ENCODE assay signal across 16 mouse cellular contexts in genomic region chr6:108549495-108549935, GRCm38 (mm10).
DNase-seq lines count a peak whose midpoint lies in the region; ATAC-seq and TF ChIP-seq lines count a peak whose summit lies in the region.
"Had no signal": no experiment of that assay in that cellular context is flagged by ENCODE, and none has a peak within 500 bp of the region (broad histone marks: within the 10 kb centered on the region; RNA-seq: fewer than 3 reads in every experiment).

No protein-coding gene starts in this region.

- no peak overlapping the region for H3K4me3 ChIP-seq in midbrain, embryonic 11.5 days (ENCODE audit: low read depth, low read length)
- no peak overlapping the region for H3K4me3 ChIP-seq in midbrain, embryonic 16.5 days (ENCODE audit: low read depth, low read length)
- H3K4me3 ChIP-seq in CH12.LX (replicated peaks in 1 of 3; ENCODE audit: low read depth in 2 of 3, low read length in 2 of 3, poor library complexity in 1 of 3), result no peak overlapping the region
- H3K4me3 ChIP-seq: embryonic facial prominence, embryonic 13.5 days; forebrain, embryonic 12.5 days; midbrain, embryonic 13.5 days; neural tube, embryonic 13.5 days had no signal

- WGBS in midbrain, embryonic 11.5 days, result 88% methylated on average over 6 of the region's 6 CpGs
- 82% methylated on average over 6 of the region's 6 CpGs for WGBS in midbrain, embryonic 16.5 days

- no peaks in the 10 kb centered on the region for H3K4me1 ChIP-seq in midbrain, embryonic 11.5 days (ENCODE audit: control insufficient read depth, insufficient read depth, low read length)
- no peaks in the 10 kb centered on the region for H3K4me1 ChIP-seq in midbrain, embryonic 16.5 days (ENCODE audit: control insufficient read depth, insufficient read depth, low read length)
- H3K4me1 ChIP-seq in CH12.LX (ENCODE audit: control insufficient read depth in 1 of 2, insufficient read depth in 2 of 2), result peaks cover 40 to 83% of the 10 kb centered on the region in 2 experiments
- H3K4me1 ChIP-seq: embryonic facial prominence, embryonic 13.5 days; forebrain, embryonic 12.5 days; midbrain, embryonic 13.5 days; neural tube, embryonic 13.5 days had no signal

- H3K4me2 ChIP-seq in midbrain, embryonic 11.5 days, result no peak overlapping the region
- no peak overlapping the region for H3K4me2 ChIP-seq in midbrain, embryonic 16.5 days (ENCODE audit: low read length)
- H3K4me2 ChIP-seq in CH12.LX (ENCODE audit: insufficient read depth, low read depth, poor library complexity, severe bottlenecking), result peak overlapping the region; percentile 80; the same call in 1 of the 2 replicates
- H3K4me2 ChIP-seq: embryonic facial prominence, embryonic 13.5 days; forebrain, embryonic 12.5 days; midbrain, embryonic 13.5 days; neural tube, embryonic 13.5 days had no signal

- ATAC-seq in midbrain, embryonic 11.5 days (ENCODE audit: low FRiP score), result no peak
- no peak for ATAC-seq in midbrain, embryonic 16.5 days
- ATAC-seq in inflammation-experienced regulatory T-cells, adult 6 months, result peak; percentile 81
- ATAC-seq: intestine, embryonic 16.5 days; midbrain, embryonic 13.5 days had no signal

- peak; percentile 39; the same call in 1 of the 2 replicates for TF ChIP-seq POLR2A in CH12.LX (IDR thresholded peaks at IDR 0.05; ENCODE audit: low read depth, low read length)

- H3K79me2 ChIP-seq in CH12.LX (replicated peaks; ENCODE audit: control insufficient read depth, extremely low read depth, insufficient read depth, poor library complexity, severe bottlenecking), result no peaks in the 10 kb centered on the region

- TF ChIP-seq CTCF in CH12.LX (conservative IDR thresholded peaks at IDR 0.05 in 1 of 2, IDR thresholded peaks at IDR 0.05 in 1 of 2; ENCODE audit: low read depth in 2 of 2, low read length in 2 of 2), result no peak

- in situ Hi-C loops in CH12.LX (cut with MboI; ENCODE audit: low pct_ligation_motif_present, low pct_unique_long_range_greater_than_20kb, low sequenced_read_pairs), result no loop called here

- peak; percentile 96 for TF ChIP-seq EP300 in CH12.LX (IDR thresholded peaks at IDR 0.05; ENCODE audit: low read length)

- no peaks in the 10 kb centered on the region for H3K9me3 ChIP-seq in midbrain, embryonic 11.5 days (ENCODE audit: control insufficient read depth, low read length)
- H3K9me3 ChIP-seq in midbrain, embryonic 16.5 days (replicated peaks; ENCODE audit: control insufficient read depth, low read length, poor library complexity, severe bottlenecking), result no peaks in the 10 kb centered on the region
- no peaks in the 10 kb centered on the region for H3K9me3 ChIP-seq in CH12.LX (replicated peaks; ENCODE audit: low read length)
- H3K9me3 ChIP-seq: embryonic facial prominence, embryonic 13.5 days; forebrain, embryonic 12.5 days; midbrain, embryonic 13.5 days; neural tube, embryonic 13.5 days had no signal

- TF ChIP-seq RAD21 in CH12.LX (IDR thresholded peaks at IDR 0.05; ENCODE audit: low read depth, low read length), result no peak; the same call in 1 of the 2 replicates

- dilution Hi-C loops in CH12.LX (cut with MboI; ENCODE audit: extremely low pct_ligation_motif_present, extremely low pct_unique_long_range_greater_than_20kb, low sequenced_read_pairs), result no loop called here

- H3K36me3 ChIP-seq in midbrain, embryonic 11.5 days (ENCODE audit: control insufficient read depth, insufficient read depth, low read length), result no peaks in the 10 kb centered on the region
- H3K36me3 ChIP-seq in midbrain, embryonic 16.5 days (ENCODE audit: control insufficient read depth, insufficient read depth, low read length), result no peaks in the 10 kb centered on the region
- H3K36me3 ChIP-seq in CH12.LX (replicated peaks in 1 of 2; ENCODE audit: control insufficient read depth in 1 of 2, insufficient read depth in 1 of 2, low read length in 1 of 2), result peaks cover 0 to 32% of the 10 kb centered on the region in 2 experiments
- peaks cover 13% of the 10 kb centered on the region for H3K36me3 ChIP-seq in splenic B cell, adult 2 months (ENCODE audit: control insufficient read depth, insufficient read depth, low read length, poor library complexity, severe bottlenecking)
- H3K36me3 ChIP-seq: embryonic facial prominence, embryonic 13.5 days; forebrain, embryonic 12.5 days; midbrain, embryonic 13.5 days; neural tube, embryonic 13.5 days had no signal

- H3K9ac ChIP-seq in midbrain, embryonic 11.5 days (ENCODE audit: low read length), result no peak overlapping the region
- H3K9ac ChIP-seq in midbrain, embryonic 16.5 days (ENCODE audit: low read depth, low read length), result no peak overlapping the region
- H3K9ac ChIP-seq in CH12.LX (ENCODE audit: insufficient read depth, low read depth), result no peak overlapping the region
- H3K9ac ChIP-seq: embryonic facial prominence, embryonic 13.5 days; forebrain, embryonic 12.5 days; midbrain, embryonic 13.5 days; neural tube, embryonic 13.5 days had no signal

- H3K27me3 ChIP-seq in midbrain, embryonic 11.5 days (ENCODE audit: control insufficient read depth, insufficient read depth, low read length), result no peaks in the 10 kb centered on the region
- H3K27me3 ChIP-seq in midbrain, embryonic 16.5 days (ENCODE audit: control insufficient read depth, insufficient read depth, low read depth, low read length), result no peaks in the 10 kb centered on the region
- H3K27me3 ChIP-seq in CH12.LX (replicated peaks), result no peaks in the 10 kb centered on the region
- H3K27me3 ChIP-seq in splenic B cell, adult 2 months (ENCODE audit: control insufficient read depth, insufficient read depth, low read length, poor library complexity, severe bottlenecking), result no peaks in the 10 kb centered on the region
- H3K27me3 ChIP-seq: embryonic facial prominence, embryonic 13.5 days; forebrain, embryonic 12.5 days; midbrain, embryonic 13.5 days; neural tube, embryonic 13.5 days had no signal

- peak; percentile 4 for DNase-seq in midbrain, embryonic 11.5 days (ENCODE audit: low spot score, missing footprints)
- peak; percentile 95 for DNase-seq in CH12.LX (ENCODE audit: extremely low read depth)
- DNase-seq in splenic B cell, adult 2 months (ENCODE audit: low read depth, low spot score), result peak; percentile 94
- no peak for DNase-seq in thymus, postnatal 25 days
- DNase-seq in retina, embryonic 14.5 days (ENCODE audit: low spot score), result no peak
- DNase-seq: adrenal gland, postnatal 36 days; heart, postnatal 14 days; kidney, postnatal 14 days; retina, postnatal 1 day had no signal

- no peak overlapping the region for H3K27ac ChIP-seq in midbrain, embryonic 11.5 days (ENCODE audit: low read depth, low read length)
- no peak overlapping the region for H3K27ac ChIP-seq in midbrain, embryonic 16.5 days (ENCODE audit: low read length)
- peak overlapping the region; percentile 94 for H3K27ac ChIP-seq in CH12.LX (ENCODE audit: insufficient read depth, low read depth)
- H3K27ac ChIP-seq: embryonic facial prominence, embryonic 13.5 days; forebrain, embryonic 12.5 days; midbrain, embryonic 13.5 days; neural tube, embryonic 13.5 days had no signal

TF ChIP-seq in CH12.LX, 34 proteins besides CTCF, POLR2A, EP300 and RAD21 (continues in another document):
- TF ChIP-seq GABPA (IDR thresholded peaks at IDR 0.05; ENCODE audit: insufficient replicate concordance, low read depth, low read length) (no peak), MAX (IDR thresholded peaks at IDR 0.05; ENCODE audit: low read length) (no peak; the same call in 1 of the 2 replicates), ELF1 (IDR thresholded peaks at IDR 0.05; ENCODE audit: low read depth, low read length) (peak; percentile 58), MAZ (IDR thresholded peaks at IDR 0.05; ENCODE audit: low read depth, low read length) (peak; percentile 92), MYC (IDR thresholded peaks at IDR 0.05; ENCODE audit: low read depth, low read length) (peak; percentile 72; the same call in 1 of the 2 replicates), SIN3A (IDR thresholded peaks at IDR 0.05; ENCODE audit: low read length) (peak; percentile 82), PAX5 (IDR thresholded peaks at IDR 0.05; ENCODE audit: low read length) (no peak), JUND (conservative IDR thresholded peaks at IDR 0.05; ENCODE audit: low read depth, low read length) (peak; percentile 86), RCOR1 (conservative IDR thresholded peaks at IDR 0.05; ENCODE audit: low read depth, low read length) (peak; percentile 87; the same call in 1 of the 2 replicates), HCFC1 (IDR thresholded peaks at IDR 0.05; ENCODE audit: low read depth, low read length) (peak; percentile 52), USF2 (conservative IDR thresholded peaks at IDR 0.05; ENCODE audit: low read depth, low read length) (0 out of 2 replicates have a peak, but pooled peaks have one; percentile 15), CHD1 (IDR thresholded peaks at IDR 0.05; ENCODE audit: low read depth, low read length) (no peak), IRF4 (IDR thresholded peaks at IDR 0.05; ENCODE audit: low read depth, low read length) (peak; percentile 94), ZMIZ1 (IDR thresholded peaks at IDR 0.05; ENCODE audit: low read depth, low read length) (0 out of 2 replicates have a peak, but pooled peaks have one; percentile 7), MEF2A (IDR thresholded peaks at IDR 0.05; ENCODE audit: borderline replicate concordance, low read depth, low read length) (peak; percentile 98), JUN (IDR thresholded peaks at IDR 0.05; ENCODE audit: insufficient read depth, low read depth, low read length) (peak; percentile 74), SMC3 (IDR thresholded peaks at IDR 0.05; ENCODE audit: low read depth, low read length) (peak; percentile 33), POLR2AphosphoS2 (IDR thresholded peaks at IDR 0.05; ENCODE audit: low read depth, low read length) (no peak), ZKSCAN1 (IDR thresholded peaks at IDR 0.05; ENCODE audit: borderline replicate concordance, low read depth, low read length) (no peak), ZC3H11A (IDR thresholded peaks at IDR 0.05; ENCODE audit: low read depth, low read length) (no peak), USF1 (IDR thresholded peaks at IDR 0.05; ENCODE audit: low read depth, low read length) (no peak), ETS1 (conservative IDR thresholded peaks at IDR 0.05; ENCODE audit: low read depth, low read length) (peak; percentile 99), BHLHE40 (IDR thresholded peaks at IDR 0.05; ENCODE audit: low read depth, low read length) (peak; percentile 99), UBTF (IDR thresholded peaks at IDR 0.05; ENCODE audit: low read depth, low read length) (0 out of 2 replicates have a peak, but pooled peaks have one; percentile 64), TBP (conservative IDR thresholded peaks at IDR 0.05; ENCODE audit: low read depth, low read length) (0 out of 2 replicates have a peak, but pooled peaks have one; percentile 44), TCF12 (IDR thresholded peaks at IDR 0.05; ENCODE audit: low read depth, low read length) (peak; percentile 97), ZNF384 (IDR thresholded peaks at IDR 0.05; ENCODE audit: low read depth, low read length) (no peak), E2F4 (IDR thresholded peaks at IDR 0.05; ENCODE audit: insufficient replicate concordance, low read depth, low read length) (no peak), CHD2 (IDR thresholded peaks at IDR 0.05; ENCODE audit: low read length) (peak; percentile 86)

Comparison
In these comparisons a context has a peak if more than half of its experiments do, and no peak if none do; other contexts are left out.
1. DNase-seq: peak in midbrain, embryonic 11.5 days (single experiment), CH12.LX (single experiment) and splenic B cell, adult 2 months (single experiment); none in thymus, postnatal 25 days (single experiment) and retina, embryonic 14.5 days (single experiment).